Mouse (Mus musculus) MEL (cell line): ENCODE results near the gene Ppp1r37.
A peak's percentile ranks its signal among the peaks of the same experiment; 100 is the strongest.

Experiments
- CTCF ChIP-seq, 3 experiments: IDR thresholded peaks in 2 of 3; conservative IDR thresholded peaks in 1 of 3; 2 replicates each; pipeline ENCODE4 v1.5.1; 2011 to 2012; ENCODE audit warnings: low read length in 3 of 3, low read depth in 2 of 3, mild to moderate bottlenecking in 2 of 3, improper control_type of control experiment in 1 of 3, inconsistent platforms in 1 of 3, mixed read lengths in 1 of 3, moderate library complexity in 1 of 3; ENCODE audit not compliant: control insufficient read depth in 1 of 3, insufficient read depth in 1 of 3, poor library complexity in 1 of 3, severe bottlenecking in 1 of 3
- GATA1 ChIP-seq: IDR thresholded peaks from 2 replicates; pipeline ENCODE4 v1.6.1; 2011; ENCODE audit warnings: low read depth, low read length, improper control_type of control experiment
- MAFK ChIP-seq: IDR thresholded peaks from 2 replicates; pipeline ENCODE4 v1.6.1; 2011; ENCODE audit warnings: low read depth, mild to moderate bottlenecking, low read length, improper control_type of control experiment, borderline replicate concordance
- MAX ChIP-seq: IDR thresholded peaks from 2 replicates; pipeline ENCODE4 v1.6.1; 2011; ENCODE audit warnings: low read length, improper control_type of control experiment
- NRF1 ChIP-seq: IDR thresholded peaks from 2 replicates; pipeline ENCODE4 v1.6.1; 2014; ENCODE audit warnings: low read depth, mild to moderate bottlenecking, inconsistent platforms, low read length, improper control_type of control experiment, moderate library complexity; ENCODE audit not compliant: poor library complexity, insufficient read depth, severe bottlenecking
- POLR2A ChIP-seq, 2 experiments: IDR thresholded peaks; 2 replicates each; pipeline ENCODE4 v1.6.1; 2011 to 2012; ENCODE audit warnings: low read length in 2 of 2, mild to moderate bottlenecking in 2 of 2, control low read depth in 1 of 2, improper control_type of control experiment in 1 of 2, low read depth in 1 of 2, moderate library complexity in 1 of 2; ENCODE audit not compliant: control insufficient read depth in 1 of 2, insufficient read depth in 1 of 2, poor library complexity in 1 of 2
- RAD21 ChIP-seq: IDR thresholded peaks from 2 replicates; pipeline ENCODE4 v1.6.1; 2011; ENCODE audit warnings: mild to moderate bottlenecking, low read depth, low read length, improper control_type of control experiment
- TAL1 ChIP-seq: IDR thresholded peaks from 2 replicates; pipeline ENCODE4 v1.6.1; 2012; ENCODE audit warnings: mild to moderate bottlenecking, inconsistent platforms, low read length, moderate library complexity, mixed read lengths
- USF1 ChIP-seq: IDR thresholded peaks from 2 replicates; pipeline ENCODE4 v1.6.1; 2014; ENCODE audit warnings: low read depth, mild to moderate bottlenecking, inconsistent platforms, low read length, improper control_type of control experiment, moderate library complexity
- ZKSCAN1 ChIP-seq: IDR thresholded peaks from 2 replicates; pipeline ENCODE4 v1.6.1; 2012; ENCODE audit warnings: low read depth, mild to moderate bottlenecking, inconsistent platforms, low read length, improper control_type of control experiment, moderate library complexity

- TF ChIP-seq RAD21 (no peak), NRF1 (no peak), MAFK (no peak), MAX (no peak), GATA1 (peak; percentile 23; the same call in 1 of the 2 replicates), TAL1 (no peak), POLR2A (IDR thresholded peaks at IDR 0.05; ENCODE audit: control insufficient read depth in 1 of 2, insufficient read depth in 1 of 2, low read depth in 1 of 2, low read length in 2 of 2, poor library complexity in 1 of 2) (peak in 1 of 2 experiments; percentile 80; a peak in 3 of 4 replicates), USF1 (no peak), ZKSCAN1 (no peak), CTCF (IDR thresholded peaks at IDR 0.05 in 2 of 3, conservative IDR thresholded peaks at IDR 0.05 in 1 of 3; ENCODE audit: control insufficient read depth in 1 of 3, insufficient read depth in 1 of 3, low read depth in 2 of 3, low read length in 3 of 3, poor library complexity in 1 of 3, severe bottlenecking in 1 of 3) (no peak)
Measured at GRCm38 (mm10) chr7:19520032-19520431, 42.8 kb downstream of the Ppp1r37 start.
